Mouse (Mus musculus): ENCODE measurements around the gene Qtrt2. TPM values are rescaled to one million over a fixed set of nuclear protein-coding genes. Genes with fewer than 3 reads are reported as not detected.

Gene Qtrt2
- polyA plus RNA-seq, 1 experiment = 11.4 TPM

DNA sequence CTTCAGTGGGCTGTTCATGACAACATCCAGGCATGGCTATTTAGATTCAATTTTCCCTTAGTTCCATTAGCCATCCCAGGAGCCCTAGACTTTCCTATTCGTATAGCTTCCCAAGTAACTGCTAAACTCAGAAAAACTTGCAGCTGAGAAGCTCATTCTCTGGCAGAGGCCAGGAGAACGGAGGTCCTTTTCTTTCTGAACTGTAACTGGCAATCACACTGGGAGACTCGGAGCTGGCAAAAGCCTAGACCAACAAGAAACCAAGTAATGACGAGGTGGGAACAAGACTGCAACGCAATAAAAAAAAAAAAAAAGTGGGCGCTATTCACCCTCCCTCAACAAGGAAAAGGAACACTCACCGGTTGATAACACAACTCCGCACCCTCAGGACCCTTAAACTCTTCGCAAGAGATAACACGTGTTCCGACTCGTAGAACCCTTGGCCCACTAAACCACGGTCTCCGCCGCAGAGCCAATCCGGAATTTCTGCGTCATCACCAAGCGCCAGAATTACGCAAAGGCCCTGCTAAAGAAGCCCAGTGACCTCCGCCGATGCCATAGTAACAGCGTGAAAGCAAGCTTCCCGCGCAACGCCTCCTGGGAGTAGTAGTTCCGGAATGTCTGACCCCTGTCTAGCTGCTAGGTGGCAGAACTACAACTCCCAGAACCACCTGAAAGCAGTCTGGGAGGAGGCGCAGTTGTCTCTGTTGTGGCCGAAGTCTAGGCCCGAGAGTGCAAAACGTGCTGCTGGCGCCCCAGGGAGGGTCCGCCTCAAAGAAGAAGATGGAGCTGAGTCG, 37.2 kb downstream of the Qtrt2 start, which contains the start of gene Ccdc191:
TSS of gene Ccdc191 (plus strand) at position 593 of the 797 bp plus-strand sequence.
- TF ChIP-seq CTCF (IDR thresholded peaks at IDR 0.05; ENCODE audit: control insufficient read depth, insufficient read depth, low read length) (peak; percentile 4; the same call in 1 of the 2 replicates), POLR2A (IDR thresholded peaks at IDR 0.05; ENCODE audit: borderline replicate concordance, control insufficient read depth, low read depth, low read length) (no peak)
- under 1% methylated on average over 33 of the region's 33 CpGs for WGBS
- Histone ChIP-seq H3K27ac (ENCODE audit: control insufficient read depth, insufficient read depth, low read depth, low read length, poor library complexity) (no peak within 1 kb of the TSS), H3K4me1 (ENCODE audit: control insufficient read depth, insufficient read depth, low read length) (no peaks in the 10 kb centered on the region), H3K4me3 (replicated peaks; ENCODE audit: control insufficient read depth, low read depth, low read length) (peak within 1 kb of the TSS; percentile 61)

DNA sequence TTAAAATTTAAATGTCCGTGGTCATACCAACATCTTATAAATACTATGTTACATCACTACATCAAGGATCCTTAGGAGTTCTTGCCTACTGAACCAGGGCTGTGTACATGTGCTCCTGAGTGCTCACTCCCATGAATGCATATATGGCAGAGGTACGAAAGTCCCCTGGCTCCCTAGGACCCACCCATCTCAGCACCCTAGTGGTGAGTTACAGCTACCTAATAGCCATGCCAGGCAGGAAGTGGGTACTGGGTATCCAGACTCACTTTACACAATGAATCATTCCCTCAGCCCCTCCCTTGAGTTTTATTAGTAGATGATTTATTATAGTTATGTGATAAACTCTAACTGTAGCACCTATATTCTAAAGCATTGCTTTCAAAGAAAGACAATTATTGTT, 44.3 kb downstream of the Qtrt2 start:
- H3K27ac ChIP-seq (ENCODE audit: control insufficient read depth, insufficient read depth, low read depth, low read length, poor library complexity) = no peak overlapping the region
- H3K4me3 ChIP-seq (replicated peaks; ENCODE audit: control insufficient read depth, low read depth, low read length) = no peak overlapping the region
- WGBS = 86% methylated on average over 2 of the region's 2 CpGs
- TF ChIP-seq POLR2A (IDR thresholded peaks at IDR 0.05; ENCODE audit: borderline replicate concordance, control insufficient read depth, low read depth, low read length) = no peak
- no peak for TF ChIP-seq CTCF (IDR thresholded peaks at IDR 0.05; ENCODE audit: control insufficient read depth, insufficient read depth, low read length)
- H3K4me1 ChIP-seq (ENCODE audit: control insufficient read depth, insufficient read depth, low read length) = no peaks in the 10 kb centered on the region

DNA sequence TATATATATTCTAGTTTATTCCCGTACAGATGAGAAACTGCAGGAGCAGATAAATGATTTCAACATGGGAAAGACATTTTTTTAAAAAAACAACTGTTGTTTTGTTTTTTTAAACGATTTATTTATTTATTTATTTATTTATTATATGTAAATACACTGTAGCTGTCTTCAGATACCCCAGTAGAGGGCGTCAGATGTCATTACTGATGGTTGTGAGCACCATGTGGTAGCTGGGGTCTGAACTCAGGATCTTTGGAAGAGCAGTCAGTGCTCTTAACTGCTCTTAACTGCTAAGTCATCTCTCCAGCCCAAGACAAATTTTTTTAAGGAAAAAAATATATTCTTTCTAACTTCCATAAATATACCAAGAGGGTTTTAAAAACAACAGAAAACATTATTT, 45.0 kb downstream of the Qtrt2 start:
- 60% methylated on average over 3 of the region's 3 CpGs for WGBS

DNA sequence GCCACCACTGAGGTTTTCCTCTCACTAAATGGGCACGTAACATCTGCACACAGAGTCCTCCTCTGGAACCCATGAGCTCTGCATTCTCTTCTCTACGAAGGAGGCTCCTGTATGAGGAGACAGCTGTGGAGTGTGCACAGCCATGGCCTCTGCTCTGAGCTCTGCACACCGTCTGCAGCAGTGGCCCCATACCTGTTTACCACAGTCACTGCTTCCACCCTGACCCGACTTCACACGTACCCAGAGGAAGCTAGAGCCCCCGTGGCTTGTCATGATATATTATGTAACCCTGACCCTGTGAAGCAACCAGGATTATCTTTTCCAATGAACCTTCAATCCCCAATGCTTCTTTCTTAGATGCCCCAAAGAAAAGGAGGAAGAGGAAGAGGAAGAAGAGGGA, 46.8 kb downstream of the Qtrt2 start:
- H3K4me1 ChIP-seq (ENCODE audit: control insufficient read depth, insufficient read depth, low read length) = no peaks in the 10 kb centered on the region
- 48% methylated on average over 6 of the region's 6 CpGs for WGBS
- TF ChIP-seq CTCF (IDR thresholded peaks at IDR 0.05; ENCODE audit: control insufficient read depth, insufficient read depth, low read length) (no peak), POLR2A (IDR thresholded peaks at IDR 0.05; ENCODE audit: borderline replicate concordance, control insufficient read depth, low read depth, low read length) (no peak)
- H3K4me3 ChIP-seq (replicated peaks; ENCODE audit: control insufficient read depth, low read depth, low read length) = no peak overlapping the region
- no peak overlapping the region for H3K27ac ChIP-seq (ENCODE audit: control insufficient read depth, insufficient read depth, low read depth, low read length, poor library complexity)

More for the DNA sequence above, 45.0 kb downstream of the Qtrt2 start:
- Histone ChIP-seq H3K4me3 (replicated peaks; ENCODE audit: control insufficient read depth, low read depth, low read length) (no peak overlapping the region), H3K27ac (ENCODE audit: control insufficient read depth, insufficient read depth, low read depth, low read length, poor library complexity) (no peak overlapping the region), H3K4me1 (ENCODE audit: control insufficient read depth, insufficient read depth, low read length) (no peaks in the 10 kb centered on the region)
- no peak for TF ChIP-seq CTCF (IDR thresholded peaks at IDR 0.05; ENCODE audit: control insufficient read depth, insufficient read depth, low read length)
- TF ChIP-seq POLR2A (IDR thresholded peaks at IDR 0.05; ENCODE audit: borderline replicate concordance, control insufficient read depth, low read depth, low read length) = no peak

DNA sequence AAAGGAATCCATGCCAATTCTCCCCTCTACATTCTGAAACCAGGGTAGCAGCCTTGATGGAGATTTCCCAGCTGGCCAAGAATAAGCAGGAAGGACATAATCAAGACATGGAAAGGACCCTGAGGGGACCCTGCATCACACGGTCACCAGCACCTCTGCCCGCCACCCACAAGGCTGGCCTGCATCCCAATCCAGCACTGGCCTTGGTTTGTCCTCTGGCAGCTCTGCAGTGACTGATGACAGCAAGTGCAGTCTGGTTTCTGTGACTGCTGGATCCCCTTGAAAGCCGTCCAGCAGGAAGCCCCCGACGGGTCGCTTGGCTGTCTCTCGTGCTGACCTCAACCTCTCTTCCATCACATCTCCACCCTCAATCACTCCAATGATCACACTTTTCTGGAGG, 55.2 kb downstream of the Qtrt2 start:
- TF ChIP-seq POLR2A (IDR thresholded peaks at IDR 0.05; ENCODE audit: borderline replicate concordance, control insufficient read depth, low read depth, low read length) (no peak), CTCF (IDR thresholded peaks at IDR 0.05; ENCODE audit: control insufficient read depth, insufficient read depth, low read length) (no peak)
- no peak overlapping the region for H3K4me3 ChIP-seq (replicated peaks; ENCODE audit: control insufficient read depth, low read depth, low read length)
- H3K4me1 ChIP-seq (ENCODE audit: control insufficient read depth, insufficient read depth, low read length) = no peaks in the 10 kb centered on the region
- WGBS = 92% methylated on average over 7 of the region's 7 CpGs
- no peak overlapping the region for H3K27ac ChIP-seq (ENCODE audit: control insufficient read depth, insufficient read depth, low read depth, low read length, poor library complexity)

DNA sequence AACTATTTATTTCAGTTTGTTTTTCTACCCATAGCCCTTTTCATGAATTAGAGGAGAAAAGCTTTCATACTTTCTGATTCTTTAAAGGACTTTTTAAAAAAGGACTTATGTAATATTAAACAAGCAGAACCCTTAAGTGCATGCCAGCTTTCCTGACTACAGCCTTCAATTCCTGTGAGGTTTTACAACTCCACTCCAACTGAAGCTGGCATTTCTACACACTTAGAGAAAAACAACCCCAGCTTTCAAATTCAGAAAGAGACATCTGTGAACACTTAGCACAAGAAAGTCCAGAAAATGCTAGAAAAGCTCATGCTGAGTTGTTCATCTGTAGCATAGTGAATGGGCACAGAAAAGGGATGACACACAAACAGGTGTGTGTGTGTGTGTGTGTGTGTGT, 56.8 kb downstream of the Qtrt2 start:
- no peaks in the 10 kb centered on the region for H3K4me1 ChIP-seq (ENCODE audit: control insufficient read depth, insufficient read depth, low read length)
- no peak overlapping the region for H3K27ac ChIP-seq (ENCODE audit: control insufficient read depth, insufficient read depth, low read depth, low read length, poor library complexity)
- TF ChIP-seq POLR2A (IDR thresholded peaks at IDR 0.05; ENCODE audit: borderline replicate concordance, control insufficient read depth, low read depth, low read length) (no peak), CTCF (IDR thresholded peaks at IDR 0.05; ENCODE audit: control insufficient read depth, insufficient read depth, low read length) (no peak)
- H3K4me3 ChIP-seq (replicated peaks; ENCODE audit: control insufficient read depth, low read depth, low read length) = no peak overlapping the region

DNA sequence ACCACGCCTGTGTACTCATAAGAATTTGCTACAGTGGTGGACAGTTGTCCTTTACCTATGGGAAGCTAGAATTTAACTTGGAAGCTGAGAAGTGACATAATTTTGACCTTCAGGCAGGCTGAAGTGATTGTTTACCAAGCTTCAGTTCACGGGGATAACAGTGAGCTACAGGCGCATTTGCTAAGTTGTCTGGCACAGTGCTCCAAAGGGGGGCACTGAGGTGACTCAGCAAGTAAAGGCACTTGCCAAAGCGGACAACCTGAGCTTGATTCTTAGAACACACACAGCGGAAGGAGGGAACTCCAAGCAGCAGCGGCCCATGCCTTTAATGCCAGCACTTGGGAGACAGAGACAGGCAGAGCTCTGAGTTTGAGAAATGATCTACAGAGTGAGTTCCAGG, 66.0 kb downstream of the Qtrt2 start:
- no peak overlapping the region for H3K27ac ChIP-seq (ENCODE audit: control insufficient read depth, insufficient read depth, low read depth, low read length, poor library complexity)
- no peaks in the 10 kb centered on the region for H3K4me1 ChIP-seq (ENCODE audit: control insufficient read depth, insufficient read depth, low read length)
- TF ChIP-seq POLR2A (IDR thresholded peaks at IDR 0.05; ENCODE audit: borderline replicate concordance, control insufficient read depth, low read depth, low read length) (no peak), CTCF (IDR thresholded peaks at IDR 0.05; ENCODE audit: control insufficient read depth, insufficient read depth, low read length) (no peak)
- WGBS = 58% methylated on average over 6 of the region's 6 CpGs
- H3K4me3 ChIP-seq (replicated peaks; ENCODE audit: control insufficient read depth, low read depth, low read length) = no peak overlapping the region

DNA sequence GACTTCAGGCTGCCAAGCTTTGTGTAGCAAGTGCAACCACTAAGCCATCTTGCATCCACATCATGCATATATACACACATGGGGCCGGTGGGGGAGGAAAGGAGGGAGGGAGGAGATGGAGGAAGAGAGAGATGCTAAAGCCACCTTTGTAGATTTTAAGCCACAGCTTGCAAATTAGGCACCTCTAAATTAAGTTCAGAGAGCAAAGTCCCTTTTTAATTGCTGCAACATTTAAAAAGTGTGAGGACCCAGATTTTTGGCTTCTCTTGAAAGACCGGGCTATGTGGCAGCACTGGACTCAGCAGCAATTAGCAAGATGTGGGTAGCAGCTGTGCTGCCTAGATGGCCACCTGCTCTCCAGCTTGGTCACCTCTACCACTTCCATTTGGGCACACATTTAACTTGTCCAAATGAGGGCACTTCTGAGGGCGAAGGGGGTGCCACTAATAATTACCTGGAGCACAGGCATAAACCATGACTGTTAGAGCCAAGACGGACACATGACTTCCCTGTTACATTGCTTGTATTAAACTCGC, 67.6 kb downstream of the Qtrt2 start:
- TF ChIP-seq POLR2A (IDR thresholded peaks at IDR 0.05; ENCODE audit: borderline replicate concordance, control insufficient read depth, low read depth, low read length) (no peak), CTCF (IDR thresholded peaks at IDR 0.05; ENCODE audit: control insufficient read depth, insufficient read depth, low read length) (no peak)
- H3K4me1 ChIP-seq (ENCODE audit: control insufficient read depth, insufficient read depth, low read length) = no peaks in the 10 kb centered on the region
- H3K27ac ChIP-seq (ENCODE audit: control insufficient read depth, insufficient read depth, low read depth, low read length, poor library complexity) = no peak overlapping the region
- WGBS = 83% methylated on average over 5 of the region's 5 CpGs
- H3K4me3 ChIP-seq (replicated peaks; ENCODE audit: control insufficient read depth, low read depth, low read length) = no peak overlapping the region
